Mouse (Mus musculus) lung, postnatal 4 days (tissue): ENCODE results near the gene Plekhg6.

Experiments used
- DNase-seq, 2 experiments: peaks; one replicate each; pipeline ENCODE4 v3.0.0; 2021

Gene Plekhg6

GRCm38 (mm10) chr6:125353221-125353620 lies 27.4 kb downstream of the Plekhg6 start:
- no peak for DNase-seq

- DNase-seq, result no peak
Measured at GRCm38 (mm10) chr6:125352811-125353210, 27.8 kb downstream of the Plekhg6 start.

GRCm38 (mm10) chr6:125352046-125352384 lies 28.6 kb downstream of the Plekhg6 start:
- DNase-seq, result no peak

- DNase-seq, result peak in 1 of 2 experiments; percentile 54
Measured at GRCm38 (mm10) chr6:125351368-125352045, 29.1 kb downstream of the Plekhg6 start.

GRCm38 (mm10) chr6:125350995-125351324 lies 29.6 kb downstream of the Plekhg6 start:
- DNase-seq, result no peak

- peak; percentile 57 to 60 for DNase-seq
Measured at GRCm38 (mm10) chr6:125350231-125350994, 30.2 kb downstream of the Plekhg6 start.

GRCm38 (mm10) chr6:125349575-125350230 lies 30.9 kb downstream of the Plekhg6 start:
- DNase-seq, result peak; percentile 85 to 88

GRCm38 (mm10) chr6:125348721-125349574 lies 31.6 kb downstream of the Plekhg6 start, which contains the start of gene Tnfrsf1a:
TSS of gene Tnfrsf1a (plus strand) at chr6:125349362.
- DNase-seq, result no peak

- no peak for DNase-seq
Measured at GRCm38 (mm10) chr6:125346029-125346428, 34.6 kb downstream of the Plekhg6 start.

- DNase-seq, result no peak
Measured at GRCm38 (mm10) chr6:125345625-125346024, 35.0 kb downstream of the Plekhg6 start.

- no peak for DNase-seq
Measured at GRCm38 (mm10) chr6:125344866-125345265, 35.7 kb downstream of the Plekhg6 start.

GRCm38 (mm10) chr6:125344084-125344483 lies 36.5 kb downstream of the Plekhg6 start:
- DNase-seq, result peak; percentile 64 to 75

- DNase-seq, result no peak
Measured at GRCm38 (mm10) chr6:125342198-125342597, 38.4 kb downstream of the Plekhg6 start.

GRCm38 (mm10) chr6:125340244-125340643 lies 40.3 kb downstream of the Plekhg6 start:
- peak; percentile 53 to 81 for DNase-seq

GRCm38 (mm10) chr6:125338791-125339660 lies 41.6 kb downstream of the Plekhg6 start:
- no peak for DNase-seq

GRCm38 (mm10) chr6:125334356-125334755 lies 46.2 kb downstream of the Plekhg6 start:
- no peak for DNase-seq

GRCm38 (mm10) chr6:125333112-125333899 lies 47.3 kb downstream of the Plekhg6 start:
- no peak for DNase-seq

- peak; percentile 95 to 96 for DNase-seq
Measured at GRCm38 (mm10) chr6:125330626-125331326, 49.8 kb downstream of the Plekhg6 start.

- peak; percentile 59 to 71 for DNase-seq
Measured at GRCm38 (mm10) chr6:125328243-125328642, 52.4 kb downstream of the Plekhg6 start.

GRCm38 (mm10) chr6:125325337-125325736 lies 55.3 kb downstream of the Plekhg6 start:
- no peak for DNase-seq
